Mouse (Mus musculus) lung, postnatal 0 days (tissue): ENCODE results near the gene Gm10273. TPM values are rescaled to one million over a fixed set of nuclear protein-coding genes. Genes with fewer than 3 reads are reported as not detected.
A peak's percentile ranks its signal among the peaks of the same experiment; 100 is the strongest.

Experiments used
- ATAC-seq: fragments of 200-750 bp; cut with Nextera tagmentation; 2 replicates; pipeline ENCODE4 v1.8.0; 2017; ENCODE audit warnings: moderate library complexity
- DNase-seq: peaks from one replicate; pipeline ENCODE4 v3.0.0-alpha.2; 2016; ENCODE audit warnings: low spot score
- H3K27ac ChIP-seq: fragments of 300-500 bp; sonication (generic); 2 replicates; pipeline ENCODE4 v1.5.1; 2014; ENCODE audit warnings: antibody characterized with exemption, mild to moderate bottlenecking, low read length, mixed read lengths
- H3K27me3 ChIP-seq: fragments of 300-500 bp; sonication (generic); replicated peaks from 2 replicates; pipeline ENCODE4 v1.6.1; 2014; ENCODE audit warnings: low read length, mixed read lengths; ENCODE audit not compliant: insufficient read depth
- H3K36me3 ChIP-seq: fragments of 300-500 bp; sonication (generic); 2 replicates; pipeline ENCODE4 v1.6.1; 2014; ENCODE audit warnings: low read length, mixed read lengths; ENCODE audit not compliant: insufficient read depth
- H3K4me1 ChIP-seq: fragments of 300-500 bp; sonication (generic); 2 replicates; pipeline ENCODE4 v1.6.1; 2014; ENCODE audit warnings: antibody characterized with exemption, low read depth, low read length, mixed read lengths; ENCODE audit not compliant: insufficient read depth
- H3K4me2 ChIP-seq: fragments of 300-500 bp; sonication (generic); replicated peaks from 2 replicates; pipeline ENCODE4 v1.6.1; 2014; ENCODE audit warnings: low read depth, mild to moderate bottlenecking, low read length, moderate library complexity, mixed read lengths
- H3K4me3 ChIP-seq: fragments of 300-500 bp; sonication (generic); 2 replicates; pipeline ENCODE4 v1.5.1; 2014; ENCODE audit warnings: low read depth, low read length
- H3K9ac ChIP-seq: fragments of 300-500 bp; sonication (generic); replicated peaks from 2 replicates; pipeline ENCODE4 v1.6.1; 2014; ENCODE audit warnings: low read depth, mild to moderate bottlenecking
- H3K9me3 ChIP-seq: fragments of 300-500 bp; sonication (generic); 2 replicates; pipeline ENCODE4 v1.6.1; 2016; ENCODE audit warnings: low read length, mixed read lengths
- CTCF ChIP-seq: IDR thresholded peaks from 2 replicates; pipeline ENCODE4 v1.5.1; 2016; ENCODE audit warnings: antibody characterized with exemption, mild to moderate bottlenecking
- EP300 ChIP-seq: IDR thresholded peaks from 2 replicates; pipeline ENCODE4 v1.6.1; 2016; ENCODE audit warnings: antibody characterized with exemption, mild to moderate bottlenecking, control low read depth
- WGBS: fragments of 180-500 bp; shearing (Covaris S2); extraction: QIAGEN DNeasy Blood & Tissue Kit; methylation state at CpG from one replicate; pipeline ENCODE4 v1.1.7; 2014; 5-methylcytosine and 5-hydroxymethylcytosine counted together
- polyA plus RNA-seq: library from polyadenylated mRNA; unstranded; fragments of >200 nt; fragmentation: Nextera tagmentation; extraction: Ambion mirVana; gene quantifications from 2 replicates; pipeline ENCODE4 v1.2.1, GENCODE M21; 2015

Gm10273 gene
- polyA plus RNA-seq, 1 experiment from 2014 or later = 12.7 TPM

GRCm38 (mm10) chr10:59410264-59410663 lies 14.8 kb downstream of the Gm10273 start:
- WGBS = 76% methylated on average over 12 of the region's 12 CpGs
- no peak overlapping the region for H3K4me2 ChIP-seq
- no peak for TF ChIP-seq EP300
- TF ChIP-seq CTCF = no peak
- no peak for DNase-seq
- no peak overlapping the region for H3K4me3 ChIP-seq
- H3K36me3 ChIP-seq = no peaks in the 10 kb centered on the region
- H3K9ac ChIP-seq = no peak overlapping the region
- no peak for ATAC-seq
- no peaks in the 10 kb centered on the region for H3K27me3 ChIP-seq
- H3K27ac ChIP-seq = no peak overlapping the region
- H3K9me3 ChIP-seq = no peaks in the 10 kb centered on the region
- no peaks in the 10 kb centered on the region for H3K4me1 ChIP-seq

- H3K9ac ChIP-seq = no peak overlapping the region
- ATAC-seq = no peak
- H3K27ac ChIP-seq = no peak overlapping the region
- DNase-seq = no peak
- H3K4me1 ChIP-seq = no peaks in the 10 kb centered on the region
- H3K36me3 ChIP-seq = no peaks in the 10 kb centered on the region
- no peak overlapping the region for H3K4me2 ChIP-seq
- no peak overlapping the region for H3K4me3 ChIP-seq
- 87% methylated on average over 4 of the region's 4 CpGs for WGBS
- peak; percentile 25 for TF ChIP-seq CTCF
- no peak for TF ChIP-seq EP300
- H3K9me3 ChIP-seq = no peaks in the 10 kb centered on the region
- no peaks in the 10 kb centered on the region for H3K27me3 ChIP-seq
Measured at GRCm38 (mm10) chr10:59413711-59414110, 18.3 kb downstream of the Gm10273 start.

DNA sequence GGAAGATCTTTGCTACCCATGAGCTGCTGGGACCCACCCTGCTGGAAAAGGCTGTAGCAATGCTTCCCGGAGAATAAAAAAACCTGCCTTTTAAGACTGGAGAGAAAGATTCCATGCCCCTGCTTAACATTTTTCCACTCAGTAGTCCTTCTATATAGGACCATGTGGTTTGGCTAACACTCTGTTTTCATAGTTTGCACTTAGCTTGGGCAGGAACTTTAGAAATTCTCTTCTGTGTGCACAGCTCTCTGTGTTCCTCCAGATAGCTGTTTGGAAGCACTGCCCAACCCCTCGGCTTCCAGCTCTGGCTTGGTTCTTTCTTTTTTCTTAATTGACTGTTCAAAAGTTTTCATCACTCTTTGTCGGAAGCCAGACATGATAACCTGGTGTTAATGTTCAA lies 21.2 kb downstream of the Gm10273 start:
- Histone ChIP-seq H3K4me2 (no peak overlapping the region), H3K9me3 (no peaks in the 10 kb centered on the region), H3K9ac (no peak overlapping the region), H3K4me1 (no peaks in the 10 kb centered on the region), H3K4me3 (no peak overlapping the region), H3K36me3 (no peaks in the 10 kb centered on the region), H3K27ac (peak overlapping the region; percentile 57), H3K27me3 (no peaks in the 10 kb centered on the region)
- DNase-seq = peak; percentile 67
- no peak for TF ChIP-seq CTCF
- no peak for TF ChIP-seq EP300
- peak; percentile 91 for ATAC-seq
- WGBS = 39% methylated on average over 3 of the region's 3 CpGs

- Histone ChIP-seq H3K4me3 (no peak overlapping the region), H3K9me3 (no peaks in the 10 kb centered on the region), H3K9ac (no peak overlapping the region), H3K27me3 (no peaks in the 10 kb centered on the region), H3K4me2 (no peak overlapping the region), H3K4me1 (0 out of 2 replicates have a peak, but pooled peaks cover 8% of the 10 kb centered on the region), H3K27ac (no peak overlapping the region), H3K36me3 (no peaks in the 10 kb centered on the region)
- TF ChIP-seq EP300 (no peak), CTCF (no peak)
- ATAC-seq (no peak), DNase-seq (no peak)
- 78% methylated on average over 4 of the region's 4 CpGs for WGBS
Measured at GRCm38 (mm10) chr10:59419516-59419915, 24.1 kb downstream of the Gm10273 start.

- H3K27ac ChIP-seq = peak overlapping the region; percentile 74
- no peak overlapping the region for H3K4me2 ChIP-seq
- ATAC-seq (peak; percentile 27; the same call in 1 of the 2 replicates), DNase-seq (peak; percentile 44)
- H3K9ac ChIP-seq = no peak overlapping the region
- H3K9me3 ChIP-seq = no peaks in the 10 kb centered on the region
- 37% methylated on average over 3 of the region's 3 CpGs for whole genome bisulfite sequencing
- H3K4me3 ChIP-seq = no peak overlapping the region
- no peak for TF ChIP-seq EP300
- no peak for TF ChIP-seq CTCF
- no peaks in the 10 kb centered on the region for H3K27me3 ChIP-seq
- H3K4me1 ChIP-seq = peaks cover 16% of the 10 kb centered on the region; the same call in 1 of the 2 replicates
- no peaks in the 10 kb centered on the region for H3K36me3 ChIP-seq
Measured at GRCm38 (mm10) chr10:59424453-59424852, 29.0 kb downstream of the Gm10273 start.

- Histone ChIP-seq H3K9ac (no peak overlapping the region), H3K27me3 (no peaks in the 10 kb centered on the region), H3K4me2 (no peak overlapping the region), H3K27ac (peak overlapping the region; percentile 74), H3K36me3 (no peaks in the 10 kb centered on the region), H3K9me3 (no peaks in the 10 kb centered on the region), H3K4me3 (no peak overlapping the region), H3K4me1 (peaks cover 16% of the 10 kb centered on the region; the same call in 1 of the 2 replicates)
- ATAC-seq (peak; percentile 94), DNase-seq (peak; percentile 93)
- WGBS = 41% methylated on average over 7 of the region's 7 CpGs
- TF ChIP-seq EP300 (peak; percentile 10; the same call in 1 of the 2 replicates), CTCF (no peak)
Measured at GRCm38 (mm10) chr10:59425369-59425768, 29.9 kb downstream of the Gm10273 start.

DNA sequence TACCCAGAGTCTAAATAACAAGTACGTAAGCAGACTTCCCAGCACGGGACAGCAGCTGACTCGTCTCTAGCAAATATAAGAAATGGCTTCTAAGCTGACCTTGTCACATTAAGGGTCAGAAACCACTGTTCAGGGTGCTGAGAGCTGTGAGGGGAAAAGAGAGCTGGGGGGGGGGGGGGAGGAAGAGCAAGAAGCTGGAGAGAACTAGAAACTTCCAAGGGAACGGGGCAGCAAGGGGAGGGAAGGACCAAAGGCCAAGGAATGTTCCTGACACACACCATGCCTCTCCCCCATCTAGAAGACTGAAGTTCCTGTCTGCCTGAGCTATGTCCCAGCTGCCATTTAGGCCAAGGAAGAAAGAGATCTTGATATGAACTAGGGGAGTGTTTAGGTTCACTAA lies 30.9 kb downstream of the Gm10273 start:
- H3K4me2 ChIP-seq = no peak overlapping the region
- no peaks in the 10 kb centered on the region for H3K36me3 ChIP-seq
- no peak overlapping the region for H3K9ac ChIP-seq
- 48% methylated on average over 4 of the region's 4 CpGs for WGBS
- no peak overlapping the region for H3K4me3 ChIP-seq
- H3K9me3 ChIP-seq = no peaks in the 10 kb centered on the region
- no peak overlapping the region for H3K27ac ChIP-seq
- ATAC-seq (peak; percentile 21; the same call in 1 of the 2 replicates), DNase-seq (no peak)
- H3K27me3 ChIP-seq = no peaks in the 10 kb centered on the region
- TF ChIP-seq CTCF = no peak
- TF ChIP-seq EP300 = no peak
- H3K4me1 ChIP-seq = peaks cover 16% of the 10 kb centered on the region; the same call in 1 of the 2 replicates
